Mouse (Mus musculus): Measurements from ENCODE around the gene Crybg1. TPM values are rescaled to one million over a fixed set of nuclear protein-coding genes. Genes with fewer than 3 reads are reported as not detected.
"Not testable (repeated sequence)": the region's sequence is repeated elsewhere in the genome, so short reads cannot be mapped to it uniquely, and the experiment has no call there.

Crybg1 gene
- polyA plus RNA-seq, 1 experiment from 2014 or later, result 1.1 TPM

GRCm38 (mm10) chr10:43993198-43993597 lies 155.5 kb downstream of the Crybg1 start:
- Histone ChIP-seq H3K9ac (replicated peaks; ENCODE audit: low read length) (no peak overlapping the region), H3K36me3 (replicated peaks; ENCODE audit: control insufficient read depth, insufficient read depth, low read depth, low read length) (no peaks in the 10 kb centered on the region), H3K9me3 (replicated peaks; ENCODE audit: control insufficient read depth, low read length) (no peaks in the 10 kb centered on the region), H3K4me3 (ENCODE audit: low read depth, low read length) (no peak overlapping the region), H3K4me1 (ENCODE audit: control insufficient read depth, insufficient read depth, low read length) (no peaks in the 10 kb centered on the region), H3K27ac (replicated peaks; ENCODE audit: low read depth, low read length) (no peak overlapping the region), H3K4me2 (ENCODE audit: low read depth, low read length) (no peak overlapping the region), H3K27me3 (ENCODE audit: control insufficient read depth, insufficient read depth, low read length) (no peaks in the 10 kb centered on the region)
- ATAC-seq (replicated peaks; ENCODE audit: insufficient number of reproducible peaks, low FRiP score, low TSS enrichment, low read depth) (no peak), DNase-seq (ENCODE audit: low spot score) (no peak)
- WGBS, result 42% methylated on average over 6 of the region's 6 CpGs

GRCm38 (mm10) chr10:43992506-43992905 lies 156.1 kb downstream of the Crybg1 start:
- Histone ChIP-seq H3K9me3 (replicated peaks; ENCODE audit: control insufficient read depth, low read length) (no peaks in the 10 kb centered on the region), H3K27ac (replicated peaks; ENCODE audit: low read depth, low read length) (no peak overlapping the region), H3K4me3 (ENCODE audit: low read depth, low read length) (no peak overlapping the region), H3K4me2 (ENCODE audit: low read depth, low read length) (no peak overlapping the region), H3K9ac (replicated peaks; ENCODE audit: low read length) (no peak overlapping the region), H3K27me3 (ENCODE audit: control insufficient read depth, insufficient read depth, low read length) (no peaks in the 10 kb centered on the region), H3K4me1 (ENCODE audit: control insufficient read depth, insufficient read depth, low read length) (no peaks in the 10 kb centered on the region), H3K36me3 (replicated peaks; ENCODE audit: control insufficient read depth, insufficient read depth, low read depth, low read length) (no peaks in the 10 kb centered on the region)
- 73% methylated on average over 5 of the region's 5 CpGs for WGBS
- ATAC-seq (replicated peaks; ENCODE audit: insufficient number of reproducible peaks, low FRiP score, low TSS enrichment, low read depth) (no peak), DNase-seq (ENCODE audit: low spot score) (no peak)

GRCm38 (mm10) chr10:43991268-43991667 lies 157.4 kb downstream of the Crybg1 start:
- WGBS, result 90% methylated on average over 5 of the region's 5 CpGs
- Histone ChIP-seq H3K4me2 (ENCODE audit: low read depth, low read length) (no peak overlapping the region), H3K4me1 (ENCODE audit: control insufficient read depth, insufficient read depth, low read length) (no peaks in the 10 kb centered on the region), H3K4me3 (ENCODE audit: low read depth, low read length) (no peak overlapping the region), H3K36me3 (replicated peaks; ENCODE audit: control insufficient read depth, insufficient read depth, low read depth, low read length) (no peaks in the 10 kb centered on the region), H3K9ac (replicated peaks; ENCODE audit: low read length) (no peak overlapping the region), H3K27ac (replicated peaks; ENCODE audit: low read depth, low read length) (no peak overlapping the region), H3K9me3 (replicated peaks; ENCODE audit: control insufficient read depth, low read length) (no peaks in the 10 kb centered on the region), H3K27me3 (ENCODE audit: control insufficient read depth, insufficient read depth, low read length) (no peaks in the 10 kb centered on the region)
- no peak for DNase-seq (ENCODE audit: low spot score)
- ATAC-seq (replicated peaks; ENCODE audit: insufficient number of reproducible peaks, low FRiP score, low TSS enrichment, low read depth), result no peak

DNA sequence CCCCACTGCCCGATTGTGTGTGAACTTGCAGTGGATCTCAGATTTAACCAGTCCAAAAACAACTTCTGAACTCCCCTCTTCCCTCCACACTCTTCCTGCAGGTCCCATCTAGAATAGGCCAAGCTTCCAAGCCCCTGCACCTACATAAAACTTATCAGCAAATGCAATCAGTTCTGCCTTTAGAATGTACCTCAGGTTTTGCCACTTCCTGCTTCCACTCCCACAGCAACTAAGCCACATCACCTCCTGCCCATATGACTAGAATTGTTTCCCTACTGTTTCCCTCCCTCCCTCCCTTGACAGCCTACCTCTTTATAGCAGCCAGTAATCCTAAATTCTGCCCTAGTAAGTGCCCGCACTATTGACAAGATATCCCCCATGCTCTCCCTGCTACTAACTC lies 164.8 kb downstream of the Crybg1 start:
- H3K4me3 ChIP-seq (ENCODE audit: low read depth, low read length), result no peak overlapping the region
- H3K4me1 ChIP-seq (ENCODE audit: control insufficient read depth, insufficient read depth, low read length), result no peaks in the 10 kb centered on the region
- ATAC-seq (replicated peaks; ENCODE audit: insufficient number of reproducible peaks, low FRiP score, low TSS enrichment, low read depth) (no peak), DNase-seq (ENCODE audit: low spot score) (no peak)
- H3K9me3 ChIP-seq (replicated peaks; ENCODE audit: control insufficient read depth, low read length), result no peaks in the 10 kb centered on the region
- H3K36me3 ChIP-seq (replicated peaks; ENCODE audit: control insufficient read depth, insufficient read depth, low read depth, low read length), result no peaks in the 10 kb centered on the region; the same call in 1 of the 2 replicates
- 92% methylated on average over 2 of the region's 2 CpGs for WGBS
- H3K9ac ChIP-seq (replicated peaks; ENCODE audit: low read length), result no peak overlapping the region
- H3K27me3 ChIP-seq (ENCODE audit: control insufficient read depth, insufficient read depth, low read length), result no peaks in the 10 kb centered on the region
- no peak overlapping the region for H3K27ac ChIP-seq (replicated peaks; ENCODE audit: low read depth, low read length)
- H3K4me2 ChIP-seq (ENCODE audit: low read depth, low read length), result no peak overlapping the region

- Histone ChIP-seq H3K4me3 (ENCODE audit: low read depth, low read length) (no peak overlapping the region), H3K4me2 (ENCODE audit: low read depth, low read length) (no peak overlapping the region), H3K27me3 (ENCODE audit: control insufficient read depth, insufficient read depth, low read length) (no peaks in the 10 kb centered on the region), H3K9me3 (replicated peaks; ENCODE audit: control insufficient read depth, low read length) (no peaks in the 10 kb centered on the region), H3K36me3 (replicated peaks; ENCODE audit: control insufficient read depth, insufficient read depth, low read depth, low read length) (no peaks in the 10 kb centered on the region; the same call in 1 of the 2 replicates), H3K9ac (replicated peaks; ENCODE audit: low read length) (no peak overlapping the region), H3K27ac (replicated peaks; ENCODE audit: low read depth, low read length) (no peak overlapping the region), H3K4me1 (ENCODE audit: control insufficient read depth, insufficient read depth, low read length) (no peaks in the 10 kb centered on the region)
- ATAC-seq (replicated peaks; ENCODE audit: insufficient number of reproducible peaks, low FRiP score, low TSS enrichment, low read depth), result no peak
- DNase-seq (ENCODE audit: low spot score), result no peak
- WGBS, result 82% methylated on average over 5 of the region's 5 CpGs
Observed at GRCm38 (mm10) chr10:43983241-43983640, 165.4 kb downstream of the Crybg1 start.

DNA sequence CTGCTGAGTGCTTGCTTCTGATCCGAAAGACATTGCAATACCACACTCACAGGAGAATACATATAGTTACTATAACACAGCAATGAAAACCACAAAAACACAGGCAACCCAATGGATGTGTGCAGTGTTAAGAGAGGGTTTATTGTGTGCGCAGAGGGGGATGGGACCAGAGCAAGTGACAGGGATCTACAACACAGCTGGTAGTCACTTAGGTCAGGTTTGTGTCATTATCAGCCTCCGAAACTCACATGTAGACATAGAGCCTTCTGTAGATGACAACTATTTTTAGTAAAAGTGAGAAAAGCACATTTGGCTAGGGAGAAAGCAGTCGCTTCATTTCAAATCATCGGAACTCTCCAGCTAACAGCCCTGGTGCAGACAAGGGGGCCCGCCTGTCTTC lies 166.2 kb downstream of the Crybg1 start:
- no peaks in the 10 kb centered on the region for H3K9me3 ChIP-seq (replicated peaks; ENCODE audit: control insufficient read depth, low read length)
- WGBS, result 90% methylated on average over 6 of the region's 6 CpGs

GRCm38 (mm10) chr10:43980742-43981141 lies 167.9 kb downstream of the Crybg1 start:
- not testable (repeated sequence) for H3K4me1 ChIP-seq (ENCODE audit: control insufficient read depth, insufficient read depth, low read length); H3K4me2 ChIP-seq (ENCODE audit: low read depth, low read length); H3K9ac ChIP-seq (replicated peaks; ENCODE audit: low read length); ATAC-seq (replicated peaks; ENCODE audit: insufficient number of reproducible peaks, low FRiP score, low TSS enrichment, low read depth); DNase-seq (ENCODE audit: low spot score); H3K36me3 ChIP-seq (replicated peaks; ENCODE audit: control insufficient read depth, insufficient read depth, low read depth, low read length); H3K27ac ChIP-seq (replicated peaks; ENCODE audit: low read depth, low read length); H3K9me3 ChIP-seq (replicated peaks; ENCODE audit: control insufficient read depth, low read length); H3K4me3 ChIP-seq (ENCODE audit: low read depth, low read length); H3K27me3 ChIP-seq (ENCODE audit: control insufficient read depth, insufficient read depth, low read length)
- 91% methylated on average over 3 of the region's 3 CpGs for WGBS

More for the DNA sequence above, 166.2 kb downstream of the Crybg1 start:
- H3K27me3 ChIP-seq (ENCODE audit: control insufficient read depth, insufficient read depth, low read length), result no peaks in the 10 kb centered on the region
- DNase-seq (ENCODE audit: low spot score) (no peak), ATAC-seq (replicated peaks; ENCODE audit: insufficient number of reproducible peaks, low FRiP score, low TSS enrichment, low read depth) (no peak)
- no peak overlapping the region for H3K4me2 ChIP-seq (ENCODE audit: low read depth, low read length)
- H3K4me3 ChIP-seq (ENCODE audit: low read depth, low read length), result no peak overlapping the region
- no peaks in the 10 kb centered on the region; the same call in 1 of the 2 replicates for H3K36me3 ChIP-seq (replicated peaks; ENCODE audit: control insufficient read depth, insufficient read depth, low read depth, low read length)
- no peak overlapping the region for H3K27ac ChIP-seq (replicated peaks; ENCODE audit: low read depth, low read length)
- H3K9ac ChIP-seq (replicated peaks; ENCODE audit: low read length), result no peak overlapping the region
- no peaks in the 10 kb centered on the region for H3K4me1 ChIP-seq (ENCODE audit: control insufficient read depth, insufficient read depth, low read length)

- no peak overlapping the region for H3K4me3 ChIP-seq (ENCODE audit: low read depth, low read length)
- DNase-seq (ENCODE audit: low spot score), result no peak
- no peaks in the 10 kb centered on the region for H3K27me3 ChIP-seq (ENCODE audit: control insufficient read depth, insufficient read depth, low read length)
- ATAC-seq (replicated peaks; ENCODE audit: insufficient number of reproducible peaks, low FRiP score, low TSS enrichment, low read depth), result no peak
- no peaks in the 10 kb centered on the region; the same call in 1 of the 2 replicates for H3K36me3 ChIP-seq (replicated peaks; ENCODE audit: control insufficient read depth, insufficient read depth, low read depth, low read length)
- H3K9ac ChIP-seq (replicated peaks; ENCODE audit: low read length), result no peak overlapping the region
- H3K27ac ChIP-seq (replicated peaks; ENCODE audit: low read depth, low read length), result no peak overlapping the region
- 86% methylated on average over 1 of the region's 1 CpGs for WGBS
- no peaks in the 10 kb centered on the region for H3K9me3 ChIP-seq (replicated peaks; ENCODE audit: control insufficient read depth, low read length)
- no peak overlapping the region for H3K4me2 ChIP-seq (ENCODE audit: low read depth, low read length)
- no peaks in the 10 kb centered on the region for H3K4me1 ChIP-seq (ENCODE audit: control insufficient read depth, insufficient read depth, low read length)
Observed at GRCm38 (mm10) chr10:43980080-43980479, 168.6 kb downstream of the Crybg1 start.

All from embryonic facial prominence, embryonic 11.5 days (tissue).